Mouse (Mus musculus) midbrain, postnatal 0 days (tissue): ENCODE results near the gene Msrb3. TPM values are rescaled to one million over a fixed set of nuclear protein-coding genes. Genes with fewer than 3 reads are reported as not detected.

Experiments used
- ATAC-seq: fragments of 200-750 bp; cut with Nextera tagmentation; 2 replicates; pipeline ENCODE4 v1.8.0; 2017; ENCODE audit warnings: moderate number of reproducible peaks, mild to moderate bottlenecking, moderate TSS enrichment, moderate library complexity; ENCODE audit not compliant: low FRiP score
- DNase-seq: peaks from one replicate; pipeline ENCODE4 v3.0.0-alpha.2; 2015; ENCODE audit warnings: low spot score
- H3K27ac ChIP-seq: fragments of 300-500 bp; sonication (generic); 2 replicates; pipeline ENCODE4 v1.5.1; 2014; ENCODE audit warnings: low read depth, mild to moderate bottlenecking, low read length, mixed read lengths
- H3K27me3 ChIP-seq: fragments of 300-500 bp; sonication (generic); 2 replicates; pipeline ENCODE4 v1.6.1; 2014; ENCODE audit warnings: low read length, control low read depth, mixed read lengths; ENCODE audit not compliant: insufficient read depth
- H3K36me3 ChIP-seq: fragments of 300-500 bp; sonication (generic); 2 replicates; pipeline ENCODE4 v1.6.1; 2014; ENCODE audit warnings: low read length, control low read depth, mixed read lengths; ENCODE audit not compliant: insufficient read depth
- H3K4me1 ChIP-seq: fragments of 300-500 bp; sonication (generic); 2 replicates; pipeline ENCODE4 v1.6.1; 2014; ENCODE audit warnings: mild to moderate bottlenecking, control low read depth, antibody characterized with exemption, low read length, mixed read lengths; ENCODE audit not compliant: insufficient read depth
- H3K4me2 ChIP-seq: fragments of 300-500 bp; sonication (generic); 2 replicates; pipeline ENCODE4 v1.6.1; 2014; ENCODE audit warnings: low read depth, mild to moderate bottlenecking, low read length, mixed read lengths; ENCODE audit not compliant: poor library complexity, severe bottlenecking
- H3K4me3 ChIP-seq: fragments of 300-500 bp; sonication (generic); 2 replicates; pipeline ENCODE4 v1.5.1; 2014; ENCODE audit warnings: low read depth, mild to moderate bottlenecking, low read length, moderate library complexity
- H3K9ac ChIP-seq: fragments of 300-500 bp; sonication (generic); replicated peaks from 2 replicates; pipeline ENCODE4 v1.6.1; 2014; ENCODE audit warnings: mild to moderate bottlenecking, low read length, moderate library complexity, mixed read lengths; ENCODE audit not compliant: poor library complexity, severe bottlenecking
- H3K9me3 ChIP-seq: fragments of 300-500 bp; sonication (generic); 2 replicates; pipeline ENCODE4 v1.6.1; 2016; ENCODE audit warnings: low read length, control low read depth
- CTCF ChIP-seq: IDR thresholded peaks from 2 replicates; pipeline ENCODE4 v1.5.1; 2016; ENCODE audit warnings: antibody characterized with exemption, mild to moderate bottlenecking
- WGBS: fragments of 180-500 bp; shearing (Covaris S2); extraction: QIAGEN DNeasy Blood & Tissue Kit; methylation state at CpG from one replicate; pipeline ENCODE4 v1.1.7; 2014; 5-methylcytosine and 5-hydroxymethylcytosine counted together
- polyA plus RNA-seq: library from polyadenylated mRNA; unstranded; fragments of >200 nt; fragmentation: Nextera tagmentation; extraction: Ambion mirVana; gene quantifications from 2 replicates; pipeline ENCODE4 v1.2.1, GENCODE M21; 2015
- total RNA-seq: library from RNA; depleted of rRNA; stranded (reverse); fragments of >200 nt; gene quantifications from 2 replicates; pipeline ENCODE4 v1.2.3, GENCODE M21; 2014; rRNA removed

The Msrb3 gene
- total RNA-seq (5.6 and 10.2 TPM in 2 replicates), polyA plus RNA-seq (0.72 and 1.0 TPM in 2 replicates)

- Histone ChIP-seq H3K9me3 (no peaks in the 10 kb centered on the region), H3K36me3 (no peaks in the 10 kb centered on the region), H3K4me3 (peak within 1 kb of the TSS; percentile 58), H3K9ac (peak within 1 kb of the TSS; percentile 59), H3K27me3 (no peaks in the 10 kb centered on the region), H3K4me1 (no peaks in the 10 kb centered on the region), H3K4me2 (peak within 1 kb of the TSS; percentile 94), H3K27ac (no peak within 1 kb of the TSS; the same call in 1 of the 2 replicates)
- no peak for TF ChIP-seq CTCF
- DNase-seq (peak; percentile 61), ATAC-seq (peak; percentile 63)
- 2% methylated on average over 61 of the region's 64 CpGs for WGBS
Observed at GRCm38 (mm10) chr10:120898785-120899762, at the start of gene Msrb3. Msrb3 (minus strand) TSS chr10:120899101.

- H3K4me1 ChIP-seq: no peaks in the 10 kb centered on the region
- WGBS: 86% methylated on average over 2 of the region's 2 CpGs
Observed at GRCm38 (mm10) chr10:120948461-120948860, 49.6 kb upstream of the Msrb3 start.

GRCm38 (mm10) chr10:120947842-120948241 lies 48.9 kb upstream of the Msrb3 start:
- no peak for TF ChIP-seq CTCF

More at GRCm38 (mm10) chr10:120948461-120948860, 49.6 kb upstream of the Msrb3 start:
- no peak overlapping the region for H3K4me2 ChIP-seq
- no peak overlapping the region for H3K27ac ChIP-seq
- H3K27me3 ChIP-seq: no peaks in the 10 kb centered on the region
- no peak overlapping the region for H3K9ac ChIP-seq
- no peak overlapping the region for H3K4me3 ChIP-seq
- ATAC-seq: no peak
- H3K9me3 ChIP-seq: no peaks in the 10 kb centered on the region
- TF ChIP-seq CTCF: no peak
- DNase-seq: no peak
- peaks cover 3% of the 10 kb centered on the region; the same call in 1 of the 2 replicates for H3K36me3 ChIP-seq

GRCm38 (mm10) chr10:120946847-120947246 lies 47.9 kb upstream of the Msrb3 start:
- 77% methylated on average over 5 of the region's 5 CpGs for WGBS
- TF ChIP-seq CTCF: no peak
- ATAC-seq: no peak

More at GRCm38 (mm10) chr10:120947842-120948241, 48.9 kb upstream of the Msrb3 start:
- no peak for ATAC-seq
- H3K36me3 ChIP-seq: peaks cover 3% of the 10 kb centered on the region; the same call in 1 of the 2 replicates
- H3K27ac ChIP-seq: no peak overlapping the region
- H3K27me3 ChIP-seq: no peaks in the 10 kb centered on the region
- H3K9me3 ChIP-seq: no peaks in the 10 kb centered on the region
- H3K4me1 ChIP-seq: no peaks in the 10 kb centered on the region
- no peak for DNase-seq
- H3K4me3 ChIP-seq: no peak overlapping the region
- no peak overlapping the region for H3K9ac ChIP-seq
- WGBS: 93% methylated on average over 2 of the region's 2 CpGs
- H3K4me2 ChIP-seq: no peak overlapping the region

GRCm38 (mm10) chr10:120938904-120939208 lies 40.0 kb upstream of the Msrb3 start:
- no peak overlapping the region for H3K9ac ChIP-seq
- WGBS: 75% methylated on average over 2 of the region's 2 CpGs
- H3K9me3 ChIP-seq: no peaks in the 10 kb centered on the region
- H3K4me3 ChIP-seq: no peak overlapping the region
- H3K4me2 ChIP-seq: no peak overlapping the region
- no peaks in the 10 kb centered on the region for H3K27me3 ChIP-seq
- no peak for TF ChIP-seq CTCF
- H3K4me1 ChIP-seq: no peaks in the 10 kb centered on the region
- no peak for ATAC-seq
- no peak for DNase-seq
- H3K36me3 ChIP-seq: no peaks in the 10 kb centered on the region
- H3K27ac ChIP-seq: no peak overlapping the region

More at GRCm38 (mm10) chr10:120946847-120947246, 47.9 kb upstream of the Msrb3 start:
- no peak for DNase-seq
- H3K36me3 ChIP-seq: peaks cover 3% of the 10 kb centered on the region; the same call in 1 of the 2 replicates
- H3K27me3 ChIP-seq: no peaks in the 10 kb centered on the region
- no peak overlapping the region for H3K4me2 ChIP-seq
- no peaks in the 10 kb centered on the region for H3K9me3 ChIP-seq
- no peak overlapping the region for H3K4me3 ChIP-seq
- no peaks in the 10 kb centered on the region for H3K4me1 ChIP-seq
- no peak overlapping the region for H3K9ac ChIP-seq
- H3K27ac ChIP-seq: no peak overlapping the region
